Mouse (Mus musculus) splenic B cell, adult 2 months (primary cell): ENCODE data around the gene Arhgap17.

Experiments used
- DNase-seq: peaks from one replicate; pipeline ENCODE4 v3.0.0-alpha.2; 2011; ENCODE audit warnings: low read depth, low spot score
- H3K27me3 ChIP-seq: 2 replicates; pipeline ENCODE4 v1.6.1; 2012; ENCODE audit warnings: mild to moderate bottlenecking, low read length, moderate library complexity, mixed read lengths; ENCODE audit not compliant: control insufficient read depth, poor library complexity, insufficient read depth, severe bottlenecking
- H3K36me3 ChIP-seq: 2 replicates; pipeline ENCODE4 v1.6.1; 2012; ENCODE audit warnings: mild to moderate bottlenecking, low read length, moderate library complexity, mixed read lengths; ENCODE audit not compliant: control insufficient read depth, poor library complexity, insufficient read depth, severe bottlenecking

Gene Arhgap17

DNA sequence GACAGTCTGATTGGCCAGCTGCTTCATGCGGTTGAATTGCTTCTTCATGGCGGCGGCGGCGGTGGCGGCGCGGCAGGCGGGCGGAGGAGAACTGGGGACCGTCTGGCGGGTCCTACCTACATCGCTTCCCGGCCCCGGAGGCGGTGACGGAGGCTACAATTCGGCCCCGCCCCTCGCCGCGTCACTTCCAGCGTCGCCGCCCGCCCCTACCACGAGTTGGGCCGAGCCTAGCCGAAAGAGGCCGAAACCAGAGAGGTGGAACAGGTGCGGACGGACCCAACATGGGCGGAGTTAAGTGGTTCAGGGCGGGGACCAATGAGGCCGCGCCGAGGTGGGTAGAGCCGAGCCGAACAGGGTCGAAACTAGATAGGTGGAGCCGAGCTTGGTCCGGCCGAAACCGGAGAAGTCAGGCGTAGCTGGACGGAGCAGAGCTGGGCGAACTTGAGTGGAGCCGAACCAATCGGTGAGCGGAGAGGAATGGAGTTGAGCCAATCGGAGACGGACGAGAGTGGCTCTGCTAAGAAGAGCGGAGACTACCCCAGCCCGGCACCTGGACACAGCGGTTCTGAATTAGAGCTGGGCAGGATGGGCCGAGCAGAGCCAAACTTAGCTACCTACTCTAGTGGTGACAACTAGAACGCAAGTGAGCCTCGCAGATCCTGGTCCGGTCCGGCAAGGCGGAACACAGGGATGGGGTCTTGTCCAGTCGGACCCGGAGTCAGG is at the start of gene Arhgap17, which contains the start of gene Lcmt1:
Arhgap17 (minus strand) TSS at position 157 of the 723 bp plus-strand sequence.
Lcmt1 (plus strand) TSS at position 26 of the 723 bp plus-strand sequence.
- Histone ChIP-seq H3K27me3 (no peaks in the 10 kb centered on the region), H3K36me3 (no peaks in the 10 kb centered on the region)
- peak; percentile 97 for DNase-seq

DNA sequence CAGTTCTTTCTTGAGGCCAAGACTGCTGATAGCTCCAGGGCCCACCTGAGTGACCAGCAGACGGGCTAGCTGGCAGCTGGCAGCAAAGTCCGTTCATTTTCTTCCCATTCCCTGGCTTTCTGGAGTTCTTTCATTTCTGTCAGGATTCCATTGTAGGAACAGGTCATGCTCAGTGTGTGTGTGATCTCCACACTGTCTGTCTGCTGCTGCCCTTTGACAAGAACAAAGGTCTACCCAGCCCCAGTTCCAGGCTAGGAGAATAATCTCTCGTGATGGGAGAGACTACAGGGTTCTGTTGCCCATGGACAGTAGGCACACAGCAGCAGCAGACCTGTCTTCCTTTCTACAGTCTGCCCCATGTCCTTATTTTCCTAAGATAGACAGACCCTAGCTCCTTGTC is 47.9 kb upstream of the Arhgap17 start:
- H3K27me3 ChIP-seq = no peaks in the 10 kb centered on the region
- H3K36me3 ChIP-seq = peaks cover 1% of the 10 kb centered on the region; the same call in 1 of the 2 replicates
- no peak for DNase-seq

- no peaks in the 10 kb centered on the region; the same call in 1 of the 2 replicates for H3K36me3 ChIP-seq
- DNase-seq = no peak
- no peaks in the 10 kb centered on the region for H3K27me3 ChIP-seq
Observed at GRCm38 (mm10) chr7:123416803-123417202, 47.1 kb upstream of the Arhgap17 start.

DNA sequence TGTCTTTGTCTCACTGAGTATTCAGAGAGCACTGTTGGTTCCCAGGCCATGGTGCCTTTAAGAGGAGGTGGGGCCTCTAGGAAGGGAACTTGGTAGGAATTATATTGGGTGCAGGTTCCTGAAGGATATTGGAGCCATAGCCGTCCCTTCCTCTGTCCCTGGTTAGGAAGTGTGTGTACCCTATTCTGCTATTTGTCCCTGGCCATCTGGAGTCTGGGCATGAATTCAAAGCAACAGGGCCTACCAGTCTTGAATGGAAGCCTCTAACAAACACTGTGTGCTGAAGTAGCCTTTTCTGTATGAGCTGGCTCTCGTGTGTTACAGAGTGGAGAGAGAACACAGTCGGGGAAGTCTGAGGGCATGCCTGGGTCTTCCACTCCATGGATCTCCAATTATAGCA is 42.4 kb upstream of the Arhgap17 start:
- peaks cover 2% of the 10 kb centered on the region; the same call in 1 of the 2 replicates for H3K36me3 ChIP-seq
- no peaks in the 10 kb centered on the region for H3K27me3 ChIP-seq
- DNase-seq = no peak

GRCm38 (mm10) chr7:123411109-123411508 is 41.4 kb upstream of the Arhgap17 start:
- peaks cover 2% of the 10 kb centered on the region; the same call in 1 of the 2 replicates for H3K36me3 ChIP-seq
- no peak for DNase-seq
- H3K27me3 ChIP-seq = no peaks in the 10 kb centered on the region

DNA sequence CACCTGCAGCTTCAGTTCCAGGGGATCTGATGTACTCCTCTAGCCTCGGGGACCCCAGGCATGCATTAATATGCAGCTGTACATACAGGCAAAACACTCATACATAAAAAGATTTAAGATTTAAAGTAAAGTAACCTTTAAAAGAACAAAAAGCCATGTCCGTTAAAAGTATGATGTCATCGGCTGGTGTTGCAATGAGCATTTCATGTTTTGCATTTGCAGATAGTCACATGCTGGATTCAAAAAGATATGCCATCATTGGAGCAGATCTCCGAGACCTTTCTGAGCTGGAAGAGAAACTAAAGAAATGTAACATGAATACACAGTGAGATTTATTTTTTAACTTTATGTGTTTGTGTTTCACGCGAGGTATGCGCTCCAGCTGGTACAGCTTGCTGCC is 40.8 kb upstream of the Arhgap17 start:
- no peak for DNase-seq
- no peaks in the 10 kb centered on the region for H3K27me3 ChIP-seq
- H3K36me3 ChIP-seq = peaks cover 2% of the 10 kb centered on the region; the same call in 1 of the 2 replicates

DNA sequence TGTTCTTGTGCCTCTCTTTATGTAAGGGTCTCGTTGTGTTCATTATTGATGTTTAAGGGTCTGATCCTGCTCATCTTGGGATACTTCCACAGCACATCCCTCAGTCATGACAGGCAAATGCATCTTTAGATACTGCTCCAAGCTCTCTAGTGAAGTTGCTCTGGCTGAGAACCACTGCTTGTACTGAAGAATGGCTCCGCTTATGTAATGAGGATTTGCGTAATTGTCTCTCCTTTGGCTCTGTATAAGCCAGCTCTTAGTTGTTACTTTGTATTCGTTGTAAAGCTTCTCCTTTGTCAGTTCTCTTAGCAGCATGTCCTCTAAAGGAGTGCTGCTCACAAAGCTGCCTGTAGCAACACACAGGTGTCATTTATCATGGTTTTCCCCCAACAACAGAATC is 37.3 kb upstream of the Arhgap17 start:
- H3K27me3 ChIP-seq = no peaks in the 10 kb centered on the region
- DNase-seq = no peak
- peaks cover 2% of the 10 kb centered on the region; the same call in 1 of the 2 replicates for H3K36me3 ChIP-seq

DNA sequence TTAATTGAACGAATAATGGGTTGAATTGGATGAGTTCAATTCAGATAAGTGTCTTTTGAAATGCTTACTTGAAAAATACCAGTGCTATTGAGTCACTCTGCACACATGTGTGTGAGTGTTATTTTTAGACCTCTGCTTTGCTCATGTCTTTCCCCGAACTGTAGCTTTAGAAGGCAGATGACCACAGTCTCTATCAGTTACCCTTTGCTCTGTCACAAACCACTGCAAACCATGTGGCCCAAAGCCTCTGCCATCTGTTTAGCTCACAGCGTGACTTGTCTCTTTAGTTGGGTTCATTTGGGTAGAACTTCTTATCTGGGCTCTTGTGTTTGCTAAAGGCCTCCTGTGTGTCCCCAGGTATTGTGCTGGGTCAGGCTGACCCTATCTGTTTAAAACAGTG is 35.9 kb upstream of the Arhgap17 start:
- no peak for DNase-seq
- no peaks in the 10 kb centered on the region for H3K27me3 ChIP-seq
- peaks cover 2% of the 10 kb centered on the region; the same call in 1 of the 2 replicates for H3K36me3 ChIP-seq

GRCm38 (mm10) chr7:123404198-123404597 is 34.5 kb upstream of the Arhgap17 start:
- Histone ChIP-seq H3K36me3 (peaks cover 2% of the 10 kb centered on the region; the same call in 1 of the 2 replicates), H3K27me3 (no peaks in the 10 kb centered on the region)
- DNase-seq = no peak

- Histone ChIP-seq H3K36me3 (no peaks in the 10 kb centered on the region; the same call in 1 of the 2 replicates), H3K27me3 (no peaks in the 10 kb centered on the region)
- no peak for DNase-seq
Observed at GRCm38 (mm10) chr7:123401121-123401520, 31.4 kb upstream of the Arhgap17 start.

- DNase-seq = no peak
Observed at GRCm38 (mm10) chr7:123399286-123399685, 29.6 kb upstream of the Arhgap17 start.

DNA sequence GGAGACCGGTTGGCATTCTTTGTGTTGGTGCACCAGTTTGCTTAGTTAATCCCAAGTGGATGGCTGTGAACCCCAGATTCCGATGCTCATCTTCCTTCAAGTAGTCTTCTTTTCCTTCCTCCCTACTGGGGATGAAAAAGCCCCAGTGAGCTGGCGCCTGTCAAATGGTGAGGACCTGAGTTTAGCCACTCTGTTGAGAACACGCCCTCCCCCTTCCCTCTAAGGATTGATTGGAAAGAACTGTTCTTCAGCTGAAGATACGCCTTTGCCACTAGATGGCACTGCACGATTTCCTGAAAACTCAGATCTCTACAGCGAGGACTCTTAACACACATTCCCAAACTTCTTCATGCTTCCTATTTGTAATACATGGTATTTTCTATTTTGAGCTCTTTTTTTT is 29.1 kb upstream of the Arhgap17 start:
- peak; percentile 45 for DNase-seq
- no peaks in the 10 kb centered on the region for H3K27me3 ChIP-seq
- H3K36me3 ChIP-seq = no peaks in the 10 kb centered on the region; the same call in 1 of the 2 replicates

More at GRCm38 (mm10) chr7:123399286-123399685, 29.6 kb upstream of the Arhgap17 start:
- H3K27me3 ChIP-seq = no peaks in the 10 kb centered on the region
- H3K36me3 ChIP-seq = no peaks in the 10 kb centered on the region; the same call in 1 of the 2 replicates

GRCm38 (mm10) chr7:123397931-123398330 is 28.2 kb upstream of the Arhgap17 start:
- no peak for DNase-seq
- Histone ChIP-seq H3K27me3 (no peaks in the 10 kb centered on the region), H3K36me3 (no peaks in the 10 kb centered on the region; the same call in 1 of the 2 replicates)

DNA sequence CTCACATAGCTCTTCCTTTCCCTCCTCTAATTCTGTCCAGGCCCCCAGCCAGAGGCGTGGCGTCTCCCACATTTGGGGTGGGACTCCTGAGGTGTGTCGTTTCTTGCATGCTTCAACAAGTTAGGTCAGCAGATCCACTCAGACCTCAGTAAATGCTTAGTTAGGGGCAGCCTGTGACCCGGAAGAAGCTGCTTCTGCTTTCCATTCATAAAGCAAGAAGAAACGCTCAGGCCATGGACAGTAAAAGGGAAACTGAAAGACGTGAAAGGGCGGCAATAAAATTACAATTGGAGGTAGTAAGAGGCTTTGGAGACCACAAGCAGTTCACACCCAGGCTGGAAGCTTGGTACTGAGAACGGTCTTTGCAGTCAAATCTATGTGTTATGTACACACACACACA is 27.7 kb upstream of the Arhgap17 start:
- no peaks in the 10 kb centered on the region for H3K27me3 ChIP-seq
- DNase-seq = peak; percentile 59

GRCm38 (mm10) chr7:123396900-123397299 is 27.2 kb upstream of the Arhgap17 start:
- no peaks in the 10 kb centered on the region for H3K27me3 ChIP-seq
- no peaks in the 10 kb centered on the region for H3K36me3 ChIP-seq
- no peak for DNase-seq

More for the DNA sequence above, 27.7 kb upstream of the Arhgap17 start:
- no peaks in the 10 kb centered on the region; the same call in 1 of the 2 replicates for H3K36me3 ChIP-seq
